Mouse (Mus musculus): Measurements from ENCODE around the gene Ppm1b. TPM values are rescaled to one million over a fixed set of nuclear protein-coding genes. Genes with fewer than 3 reads are reported as not detected.

Gene Ppm1b
- polyA plus RNA-seq, 1 experiment from 2014 or later, result 108 TPM

- Histone ChIP-seq H3K27me3 (no peaks in the 10 kb centered on the region), H3K27ac (no peak overlapping the region), H3K4me2 (no peak overlapping the region), H3K36me3 (replicated peaks) (peaks cover 17% of the 10 kb centered on the region), H3K4me1 (no peaks in the 10 kb centered on the region), H3K9ac (no peak overlapping the region), H3K9me3 (no peaks in the 10 kb centered on the region), H3K4me3 (replicated peaks) (no peak overlapping the region)
- WGBS, result 89% methylated on average over 6 of the region's 6 CpGs
- ATAC-seq (ENCODE audit: low FRiP score), result no peak
Observed at GRCm38 (mm10) chr17:85059136-85059535, 102.6 kb downstream of the Ppm1b start.

- 89% methylated on average over 7 of the region's 7 CpGs for WGBS
- Histone ChIP-seq H3K27ac (no peak overlapping the region), H3K36me3 (replicated peaks) (peaks cover 55% of the 10 kb centered on the region), H3K9me3 (no peaks in the 10 kb centered on the region), H3K4me1 (no peaks in the 10 kb centered on the region), H3K4me2 (no peak overlapping the region), H3K4me3 (replicated peaks) (no peak overlapping the region), H3K27me3 (no peaks in the 10 kb centered on the region), H3K9ac (no peak overlapping the region)
- no peak for ATAC-seq (ENCODE audit: low FRiP score)
Observed at GRCm38 (mm10) chr17:85063560-85063959, 107.0 kb downstream of the Ppm1b start.

GRCm38 (mm10) chr17:85067331-85067730 is 110.8 kb downstream of the Ppm1b start:
- H3K27ac ChIP-seq, result no peak overlapping the region
- H3K36me3 ChIP-seq (replicated peaks), result peaks cover 83% of the 10 kb centered on the region
- 96% methylated on average over 7 of the region's 7 CpGs for WGBS
- H3K9me3 ChIP-seq, result no peaks in the 10 kb centered on the region
- no peak overlapping the region for H3K4me3 ChIP-seq (replicated peaks)
- no peak for ATAC-seq (ENCODE audit: low FRiP score)
- H3K4me1 ChIP-seq, result peaks cover 6% of the 10 kb centered on the region
- H3K27me3 ChIP-seq, result no peaks in the 10 kb centered on the region
- no peak overlapping the region for H3K9ac ChIP-seq
- no peak overlapping the region for H3K4me2 ChIP-seq

- peaks cover 58% of the 10 kb centered on the region for H3K36me3 ChIP-seq (replicated peaks)
- no peak for ATAC-seq (ENCODE audit: low FRiP score)
Observed at GRCm38 (mm10) chr17:85070658-85071057, 114.1 kb downstream of the Ppm1b start.

GRCm38 (mm10) chr17:85071088-85071775 is 114.7 kb downstream of the Ppm1b start:
- no peak overlapping the region for H3K9ac ChIP-seq
- WGBS, result 90% methylated on average over 8 of the region's 8 CpGs
- peaks cover 16% of the 10 kb centered on the region for H3K4me1 ChIP-seq
- peaks cover 58% of the 10 kb centered on the region for H3K36me3 ChIP-seq (replicated peaks)
- H3K27ac ChIP-seq, result no peak overlapping the region
- H3K4me3 ChIP-seq (replicated peaks), result no peak overlapping the region
- ATAC-seq (ENCODE audit: low FRiP score), result no peak
- H3K27me3 ChIP-seq, result no peaks in the 10 kb centered on the region
- no peaks in the 10 kb centered on the region for H3K9me3 ChIP-seq
- no peak overlapping the region for H3K4me2 ChIP-seq

More at GRCm38 (mm10) chr17:85070658-85071057, 114.1 kb downstream of the Ppm1b start:
- H3K9ac ChIP-seq, result no peak overlapping the region
- 86% methylated on average over 6 of the region's 6 CpGs for WGBS
- no peaks in the 10 kb centered on the region for H3K27me3 ChIP-seq
- no peak overlapping the region for H3K27ac ChIP-seq
- no peaks in the 10 kb centered on the region for H3K9me3 ChIP-seq
- H3K4me2 ChIP-seq, result no peak overlapping the region
- no peak overlapping the region for H3K4me3 ChIP-seq (replicated peaks)
- H3K4me1 ChIP-seq, result peaks cover 16% of the 10 kb centered on the region

- peak overlapping the region; percentile 29 for H3K4me2 ChIP-seq
- H3K36me3 ChIP-seq (replicated peaks), result peaks cover 59% of the 10 kb centered on the region
- H3K27ac ChIP-seq, result peak overlapping the region; percentile 59
- H3K4me1 ChIP-seq, result peaks cover 16% of the 10 kb centered on the region
- 0 out of 2 replicates have a peak overlapping the region, but pooled peaks have one; percentile 17 for H3K9ac ChIP-seq
- H3K9me3 ChIP-seq, result no peaks in the 10 kb centered on the region
- no peaks in the 10 kb centered on the region for H3K27me3 ChIP-seq
- H3K4me3 ChIP-seq (replicated peaks), result no peak overlapping the region
- WGBS, result 13% methylated on average over 11 of the region's 11 CpGs
- peak; percentile 57; the same call in 1 of the 2 replicates for ATAC-seq (ENCODE audit: low FRiP score)
Observed at GRCm38 (mm10) chr17:85072383-85072782, 115.8 kb downstream of the Ppm1b start.

GRCm38 (mm10) chr17:85073214-85073613 is 116.7 kb downstream of the Ppm1b start:
- H3K27ac ChIP-seq, result peak overlapping the region; percentile 59; the same call in 1 of the 2 replicates
- WGBS, result 34% methylated on average over 7 of the region's 7 CpGs
- H3K4me2 ChIP-seq, result peak overlapping the region; percentile 29

More at GRCm38 (mm10) chr17:85073214-85073613, 116.7 kb downstream of the Ppm1b start:
- Histone ChIP-seq H3K4me1 (peaks cover 16% of the 10 kb centered on the region), H3K9me3 (no peaks in the 10 kb centered on the region), H3K4me3 (replicated peaks) (no peak overlapping the region), H3K36me3 (replicated peaks) (peaks cover 62% of the 10 kb centered on the region), H3K9ac (no peak overlapping the region), H3K27me3 (no peaks in the 10 kb centered on the region)
- ATAC-seq (ENCODE audit: low FRiP score), result no peak

Other genes starting within 250 kb of the Ppm1b start
- 49.3 and 52.8 TPM in 2 replicates for gene Lrpprc, start 166.0 kb upstream of the Ppm1b start, polyA plus RNA-seq (2016; fragmentation: Nextera tagmentation; extraction: Ambion mirVana)
- 0.28 and 0.31 TPM in 2 replicates for gene Slc3a1, start 71.6 kb downstream of the Ppm1b start, polyA plus RNA-seq (2016; fragmentation: Nextera tagmentation; extraction: Ambion mirVana)
- gene Prepl, start 133.5 kb downstream of the Ppm1b start, polyA plus RNA-seq (2016; fragmentation: Nextera tagmentation; extraction: Ambion mirVana), result 47.2 and 51.7 TPM in 2 replicates
- gene Camkmt, start 133.8 kb downstream of the Ppm1b start, polyA plus RNA-seq (2016; fragmentation: Nextera tagmentation; extraction: Ambion mirVana), result 13.7 and 16.0 TPM in 2 replicates

Measured in forebrain, embryonic 12.5 days (tissue).